Mouse (Mus musculus) embryonic fibroblast, embryonic 13.5 days (primary cell): Measurements from ENCODE around the gene Soat1. TPM values are rescaled to one million over a fixed set of nuclear protein-coding genes. Genes with fewer than 3 reads are reported as not detected.

Experiments used
- H3K27ac ChIP-seq: 2 replicates; pipeline ENCODE4 v1.5.1; 2012; ENCODE audit warnings: low read length, control low read depth, inconsistent platforms; ENCODE audit not compliant: insufficient read depth
- H3K4me1 ChIP-seq: 2 replicates; pipeline ENCODE4 v1.6.1; 2011; ENCODE audit warnings: low read length; ENCODE audit not compliant: control insufficient read depth, insufficient read depth
- H3K4me3 ChIP-seq: 2 replicates; pipeline ENCODE4 v1.5.1; 2011; ENCODE audit warnings: mild to moderate bottlenecking, control low read depth, low read length; ENCODE audit not compliant: insufficient read depth
- CTCF ChIP-seq: IDR thresholded peaks from 2 replicates; pipeline ENCODE4 v1.5.1; 2011; ENCODE audit warnings: mild to moderate bottlenecking, control low read depth, low read length, moderate library complexity, borderline replicate concordance; ENCODE audit not compliant: insufficient read depth
- POLR2A ChIP-seq: IDR thresholded peaks from 2 replicates; pipeline ENCODE4 v1.6.1; 2011; ENCODE audit warnings: low read depth, mild to moderate bottlenecking, control low read depth, low read length, moderate library complexity
- polyA plus RNA-seq: library from polyadenylated mRNA; stranded (reverse); fragments of >200 nt; gene quantifications from 2 replicates; pipeline ENCODE4 v1.2.4, GENCODE M21; 2011; ENCODE audit warnings: low read depth; ENCODE audit not compliant: missing spikeins, insufficient read length

The Soat1 gene
- polyA plus RNA-seq, 1 experiment: 100 TPM

DNA sequence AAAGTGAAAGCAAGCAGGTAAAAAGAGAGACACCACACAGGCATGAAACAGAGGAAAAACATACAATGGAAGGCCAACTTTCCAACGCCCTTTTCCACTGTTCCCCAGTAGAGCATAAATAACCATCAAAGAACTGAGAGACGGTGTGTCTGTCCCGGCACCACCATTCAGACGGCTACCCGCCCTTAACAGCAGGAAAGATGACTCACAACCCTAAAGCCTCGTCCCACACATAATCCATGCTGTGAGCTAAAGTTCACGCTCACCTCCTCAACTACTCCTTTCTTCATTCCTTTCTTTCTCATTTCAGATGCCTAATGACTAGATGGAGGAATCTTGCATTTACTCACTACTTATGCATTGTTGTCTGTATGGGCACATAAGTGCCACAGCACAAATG lies 19.7 kb downstream of the Soat1 start:
- H3K4me3 ChIP-seq: no peak overlapping the region
- peaks cover 8% of the 10 kb centered on the region for H3K4me1 ChIP-seq
- TF ChIP-seq POLR2A (no peak), CTCF (no peak)
- peak overlapping the region; percentile 34; the same call in 1 of the 2 replicates for H3K27ac ChIP-seq

DNA sequence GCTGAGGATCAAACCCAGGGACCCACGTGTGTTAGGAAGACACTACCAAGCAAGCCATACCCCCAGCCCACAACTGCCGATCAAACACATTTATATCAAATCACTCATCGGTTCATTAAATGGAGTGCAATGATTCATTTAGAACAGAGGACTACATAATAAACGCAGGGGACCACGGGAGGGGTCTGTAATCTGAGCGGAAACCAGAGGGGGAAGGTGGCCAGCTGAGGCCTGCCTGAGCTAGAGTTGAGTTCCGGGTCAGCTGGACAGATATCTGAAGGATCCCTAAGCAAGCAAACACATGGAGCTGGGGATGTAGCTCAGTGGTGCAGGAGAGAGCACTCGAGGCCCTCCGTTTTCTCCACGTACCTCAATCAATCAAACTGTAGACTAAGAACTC lies 20.3 kb downstream of the Soat1 start:
- no peak for TF ChIP-seq CTCF
- TF ChIP-seq POLR2A: no peak
- no peak overlapping the region for H3K4me3 ChIP-seq
- H3K4me1 ChIP-seq: peaks cover 8% of the 10 kb centered on the region
- peak overlapping the region; percentile 8; the same call in 1 of the 2 replicates for H3K27ac ChIP-seq

DNA sequence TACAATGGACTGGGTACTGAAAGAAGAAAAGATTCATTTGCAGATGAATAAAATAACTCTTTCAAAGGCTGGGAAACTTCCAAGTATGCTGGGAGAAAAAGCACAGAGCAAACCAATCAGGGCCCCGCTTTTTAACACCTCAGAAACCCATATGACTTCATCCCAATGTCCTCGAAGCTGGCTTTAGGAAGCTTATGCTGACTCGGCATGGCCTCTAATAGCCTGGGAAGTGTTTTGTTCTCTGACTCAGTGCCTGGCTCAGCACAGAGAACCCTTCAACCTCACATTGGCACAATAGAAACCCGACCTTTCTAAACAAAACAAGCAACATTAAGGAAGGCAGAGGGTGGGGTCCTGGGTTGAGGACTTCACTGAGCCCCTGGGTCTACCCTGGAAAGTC lies 23.7 kb downstream of the Soat1 start:
- Histone ChIP-seq H3K27ac (peak overlapping the region; percentile 2; the same call in 1 of the 2 replicates), H3K4me3 (no peak overlapping the region), H3K4me1 (peaks cover 8% of the 10 kb centered on the region)
- TF ChIP-seq POLR2A (no peak), CTCF (no peak)

DNA sequence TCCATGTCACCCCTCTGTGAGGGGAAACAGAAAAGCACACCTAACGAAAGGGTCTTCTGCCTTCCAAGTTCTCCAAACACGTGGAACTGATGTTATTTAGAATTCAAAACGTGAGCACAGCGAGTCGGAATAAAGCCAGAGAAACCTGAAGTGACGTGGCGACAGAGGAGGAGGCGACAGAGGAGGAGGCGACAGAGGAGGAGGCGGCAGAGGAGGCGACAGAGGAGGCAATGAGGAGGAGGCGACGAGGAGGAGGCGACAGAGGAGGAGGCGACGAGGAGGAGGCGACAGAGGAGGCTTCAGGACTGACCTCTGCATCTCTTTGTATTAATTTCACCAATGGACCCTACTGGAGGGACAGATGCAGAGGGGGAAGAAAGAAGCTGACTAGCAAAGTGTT lies 24.4 kb downstream of the Soat1 start:
- peaks cover 8% of the 10 kb centered on the region for H3K4me1 ChIP-seq
- H3K27ac ChIP-seq: no peak overlapping the region
- TF ChIP-seq POLR2A: no peak
- no peak for TF ChIP-seq CTCF
- no peak overlapping the region for H3K4me3 ChIP-seq

GRCm38 (mm10) chr1:156449089-156449488 lies 25.0 kb downstream of the Soat1 start:
- TF ChIP-seq CTCF (no peak), POLR2A (no peak)
- peaks cover 6% of the 10 kb centered on the region for H3K4me1 ChIP-seq
- no peak overlapping the region for H3K4me3 ChIP-seq
- H3K27ac ChIP-seq: no peak overlapping the region

GRCm38 (mm10) chr1:156445049-156445448 lies 29.1 kb downstream of the Soat1 start:
- no peak for TF ChIP-seq CTCF
- no peak for TF ChIP-seq POLR2A
- H3K27ac ChIP-seq: no peak overlapping the region
- no peak overlapping the region for H3K4me3 ChIP-seq
- no peaks in the 10 kb centered on the region for H3K4me1 ChIP-seq

DNA sequence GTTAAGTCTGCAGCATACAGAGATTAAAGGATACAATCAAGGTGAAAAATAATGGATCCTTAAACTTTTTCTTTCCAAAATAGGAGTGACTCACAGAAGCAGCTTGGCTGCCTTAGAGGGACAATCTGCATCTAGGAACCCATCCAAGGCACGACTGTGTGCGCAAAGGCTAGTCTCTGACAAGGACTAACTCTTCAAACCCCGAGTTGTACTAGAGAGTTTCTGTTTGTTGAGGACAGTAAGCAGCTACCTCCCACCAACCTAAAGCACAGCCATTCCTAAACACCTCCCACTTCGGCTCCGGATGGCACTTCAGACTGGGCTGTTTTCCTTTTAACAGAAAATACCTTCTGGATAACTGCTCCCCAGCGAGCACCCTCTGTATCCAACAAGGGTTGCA lies 31.4 kb downstream of the Soat1 start:
- Histone ChIP-seq H3K4me3 (no peak overlapping the region), H3K4me1 (no peaks in the 10 kb centered on the region), H3K27ac (no peak overlapping the region)
- no peak for TF ChIP-seq CTCF
- TF ChIP-seq POLR2A: no peak

DNA sequence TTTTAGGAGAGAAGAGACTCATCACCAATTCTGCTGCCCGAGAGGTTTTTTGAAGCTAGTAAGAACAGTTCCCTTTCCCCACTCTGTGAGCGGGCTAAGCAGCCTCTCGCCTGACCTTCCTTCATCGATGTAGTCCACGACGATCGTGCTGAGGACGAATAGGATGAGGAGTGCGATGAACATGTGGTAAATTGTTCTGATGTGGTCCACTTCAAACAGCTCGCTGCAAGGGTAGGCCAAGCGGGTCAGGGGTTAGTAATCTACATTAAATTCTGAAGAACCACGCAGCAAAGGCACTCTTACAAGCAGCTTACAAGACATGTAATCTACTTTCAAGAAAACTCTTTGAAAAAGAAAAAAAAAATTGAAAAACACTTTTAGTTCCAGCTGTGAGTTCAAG lies 31.9 kb downstream of the Soat1 start:
- Histone ChIP-seq H3K27ac (no peak overlapping the region), H3K4me3 (no peak overlapping the region), H3K4me1 (no peaks in the 10 kb centered on the region)
- TF ChIP-seq POLR2A: no peak
- no peak for TF ChIP-seq CTCF

GRCm38 (mm10) chr1:156437726-156438125 lies 36.4 kb downstream of the Soat1 start:
- Histone ChIP-seq H3K4me3 (no peak overlapping the region), H3K4me1 (no peaks in the 10 kb centered on the region), H3K27ac (no peak overlapping the region)
- TF ChIP-seq CTCF (no peak), POLR2A (no peak)

GRCm38 (mm10) chr1:156437016-156437708 lies 37.0 kb downstream of the Soat1 start:
- TF ChIP-seq POLR2A (no peak), CTCF (no peak)
- no peaks in the 10 kb centered on the region for H3K4me1 ChIP-seq

GRCm38 (mm10) chr1:156433497-156433896 lies 40.6 kb downstream of the Soat1 start:
- H3K4me3 ChIP-seq: no peak overlapping the region
- no peak overlapping the region for H3K27ac ChIP-seq
- TF ChIP-seq POLR2A (no peak), CTCF (no peak)
- H3K4me1 ChIP-seq: no peaks in the 10 kb centered on the region

More at GRCm38 (mm10) chr1:156437016-156437708, 37.0 kb downstream of the Soat1 start:
- H3K4me3 ChIP-seq: no peak overlapping the region
- no peak overlapping the region for H3K27ac ChIP-seq
